Mouse (Mus musculus) right cerebral cortex, postnatal 14 days (tissue): Measurements from ENCODE around the gene Gpr68.

ENCODE experiments used
- DNase-seq: peaks from one replicate; pipeline ENCODE4 v3.0.0; 2022

Gene Gpr68

DNA sequence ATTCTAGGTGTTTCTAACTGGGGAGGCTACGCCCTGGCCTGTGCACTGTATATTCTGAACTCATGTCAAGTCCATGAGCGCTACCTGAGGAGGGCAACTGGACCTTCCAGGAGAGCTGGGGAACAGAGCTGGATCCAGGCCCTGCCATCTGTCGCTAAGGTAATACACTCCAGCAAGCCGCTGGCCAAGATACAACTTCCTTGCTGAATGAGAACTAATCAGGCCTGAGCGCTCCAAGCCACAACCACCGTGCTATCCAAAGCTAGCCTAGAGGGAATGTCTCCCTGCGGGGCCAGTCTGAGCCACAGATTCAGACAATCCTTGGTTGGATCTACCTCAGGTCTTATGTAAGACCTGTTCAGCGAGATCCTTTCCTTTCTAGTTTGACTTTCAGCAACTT, 40.9 kb downstream of the Gpr68 start:
- no peak for DNase-seq

DNA sequence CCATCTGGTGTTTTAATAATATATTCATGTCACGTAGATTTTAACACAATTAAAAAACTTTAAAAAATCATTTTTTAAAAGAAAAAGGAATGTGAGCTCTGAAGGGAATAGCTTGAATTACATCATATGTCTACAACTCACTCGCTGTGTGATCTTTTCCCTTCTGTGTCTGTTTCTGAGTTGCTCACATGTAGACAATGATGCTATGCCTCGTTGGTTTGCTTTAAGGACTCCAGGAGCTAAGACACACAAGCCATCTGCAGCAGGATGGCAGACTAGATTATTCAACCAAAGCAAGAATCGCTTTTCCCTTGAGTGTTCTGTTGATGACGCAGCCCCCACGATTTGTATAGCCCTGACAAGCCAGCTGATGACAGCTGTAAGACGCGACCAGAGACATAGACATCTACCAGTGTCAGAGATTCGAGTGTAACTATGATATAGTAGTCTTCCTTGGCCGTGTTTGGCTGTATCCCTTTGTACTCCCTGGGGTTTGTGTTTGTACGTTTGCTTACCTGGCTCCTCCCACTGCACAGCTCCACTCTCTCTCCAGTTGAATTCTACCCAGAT, 42.4 kb downstream of the Gpr68 start:
- no peak for DNase-seq

DNA sequence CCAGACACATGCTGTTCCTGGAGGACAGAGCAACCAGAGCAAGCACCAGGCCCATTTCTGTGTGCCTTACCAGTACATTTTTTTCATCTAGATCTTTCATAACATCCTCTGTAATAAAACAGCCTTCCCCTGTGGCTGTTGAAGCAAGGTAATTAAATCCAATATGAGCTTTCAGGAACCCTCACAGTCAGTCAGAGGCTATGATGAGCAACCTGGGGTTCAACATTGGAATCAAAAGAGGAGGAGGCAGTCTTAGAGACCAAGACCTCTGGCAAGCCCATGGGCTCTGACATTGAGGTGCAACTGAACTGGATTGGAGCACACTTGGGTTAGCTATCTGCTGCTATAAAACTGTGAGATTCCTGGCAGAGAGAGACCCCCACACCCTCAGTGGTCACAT, 42.9 kb downstream of the Gpr68 start:
- DNase-seq, result no peak

DNA sequence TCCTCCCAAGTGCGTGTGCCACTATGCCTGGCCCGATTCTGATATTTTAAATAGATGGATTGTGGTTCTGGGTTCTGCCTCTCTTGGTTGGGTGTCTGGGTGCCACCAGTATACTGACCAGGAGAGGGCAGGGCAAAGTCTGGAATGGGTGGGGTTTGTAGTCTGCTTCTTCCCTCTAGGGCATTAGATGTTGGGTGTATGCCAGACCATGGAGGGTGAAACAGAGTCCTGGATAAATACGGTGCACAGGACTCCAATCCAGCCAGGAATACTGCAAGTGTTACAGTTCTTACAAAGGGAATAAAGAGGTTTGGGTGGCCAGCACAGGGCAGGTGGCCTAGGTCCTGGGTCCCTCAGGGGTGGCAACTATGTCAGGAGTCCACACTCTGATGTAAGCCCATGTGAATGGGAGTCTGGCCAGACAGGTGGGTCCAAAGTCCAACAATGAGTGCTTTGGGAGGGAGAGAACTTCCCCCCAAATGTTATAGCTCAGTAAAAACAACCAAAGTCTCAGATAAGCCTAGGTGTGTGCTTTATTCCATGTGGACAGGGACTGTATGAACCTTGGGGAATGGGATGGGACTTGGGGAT, 45.0 kb downstream of the Gpr68 start:
- no peak for DNase-seq

DNA sequence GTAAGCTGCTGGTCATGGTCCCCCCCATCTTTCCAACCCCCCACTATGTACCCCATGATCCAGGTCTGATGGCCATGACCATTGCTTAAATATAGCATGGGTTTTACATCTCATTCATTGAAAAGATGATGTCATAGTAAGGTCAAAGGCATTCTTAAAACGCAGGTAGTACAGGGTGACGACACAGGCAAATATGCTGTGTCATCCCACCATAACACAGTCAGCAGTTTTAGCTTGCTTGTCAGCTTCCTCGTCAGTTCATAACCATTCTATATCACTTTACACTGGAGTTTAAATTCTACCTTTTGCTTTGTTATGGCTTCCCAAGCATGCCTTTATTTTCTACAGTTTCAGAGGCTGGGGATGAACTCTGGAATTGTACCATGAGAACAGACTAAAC, 45.7 kb downstream of the Gpr68 start:
- no peak for DNase-seq

DNA sequence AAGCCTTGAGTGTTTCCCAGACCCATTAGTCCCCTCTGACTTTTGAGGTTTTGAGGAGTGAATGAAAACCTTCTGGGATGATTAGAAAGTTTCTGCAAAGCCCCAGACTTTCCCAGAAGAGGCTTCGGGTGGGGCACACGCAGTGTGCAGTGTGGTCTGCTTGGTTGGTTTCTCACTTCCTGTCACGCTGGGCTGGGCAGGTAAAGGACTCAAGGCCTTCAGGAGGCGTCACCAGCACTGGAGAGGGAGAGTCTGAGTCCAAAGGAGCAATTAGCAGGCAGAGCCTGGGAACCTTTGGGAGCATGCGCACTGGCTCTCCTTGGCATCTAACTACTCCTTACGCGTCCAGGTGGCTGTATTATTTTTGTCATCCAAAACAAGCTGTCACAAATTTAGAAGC, 50.2 kb downstream of the Gpr68 start:
- no peak for DNase-seq

DNA sequence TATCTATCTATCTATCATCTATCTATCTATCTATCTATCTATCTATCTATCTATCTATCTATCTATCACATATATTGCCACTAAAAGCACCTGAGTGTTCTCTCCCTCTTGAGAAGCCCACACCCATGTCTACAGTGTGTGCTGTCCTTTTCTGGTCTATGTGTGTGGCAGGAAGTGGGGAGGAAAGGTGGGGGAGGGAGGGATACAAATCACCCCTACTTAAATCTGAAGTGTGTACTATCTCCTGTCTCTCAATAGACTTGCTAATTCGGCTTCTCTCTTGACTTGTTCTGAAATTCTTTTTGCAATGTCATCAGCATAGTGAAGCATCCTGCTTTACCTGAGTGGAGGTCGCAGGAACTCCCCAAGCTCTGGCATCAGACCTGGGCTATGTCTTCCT, 51.7 kb downstream of the Gpr68 start:
- DNase-seq, result no peak

DNA sequence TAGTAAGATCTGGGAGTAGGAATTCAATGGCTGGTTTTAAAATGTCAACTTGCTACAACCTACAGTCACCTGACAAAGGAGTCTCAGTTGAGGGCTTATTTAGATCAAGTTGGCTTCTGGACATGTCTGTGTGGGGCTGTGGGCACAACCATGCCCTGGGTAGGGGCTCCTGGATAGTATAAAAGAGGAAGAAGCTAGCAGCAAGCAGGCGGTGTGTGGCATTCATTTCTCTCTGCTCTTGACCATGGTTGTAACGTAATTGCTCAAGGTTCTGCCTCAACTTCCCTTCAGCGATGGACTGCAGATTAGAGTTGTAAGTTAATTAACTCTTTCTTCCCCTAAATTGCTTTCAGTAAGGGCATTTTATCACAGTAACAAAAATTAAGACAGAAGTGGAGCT, 55.6 kb downstream of the Gpr68 start:
- DNase-seq, result no peak

DNA sequence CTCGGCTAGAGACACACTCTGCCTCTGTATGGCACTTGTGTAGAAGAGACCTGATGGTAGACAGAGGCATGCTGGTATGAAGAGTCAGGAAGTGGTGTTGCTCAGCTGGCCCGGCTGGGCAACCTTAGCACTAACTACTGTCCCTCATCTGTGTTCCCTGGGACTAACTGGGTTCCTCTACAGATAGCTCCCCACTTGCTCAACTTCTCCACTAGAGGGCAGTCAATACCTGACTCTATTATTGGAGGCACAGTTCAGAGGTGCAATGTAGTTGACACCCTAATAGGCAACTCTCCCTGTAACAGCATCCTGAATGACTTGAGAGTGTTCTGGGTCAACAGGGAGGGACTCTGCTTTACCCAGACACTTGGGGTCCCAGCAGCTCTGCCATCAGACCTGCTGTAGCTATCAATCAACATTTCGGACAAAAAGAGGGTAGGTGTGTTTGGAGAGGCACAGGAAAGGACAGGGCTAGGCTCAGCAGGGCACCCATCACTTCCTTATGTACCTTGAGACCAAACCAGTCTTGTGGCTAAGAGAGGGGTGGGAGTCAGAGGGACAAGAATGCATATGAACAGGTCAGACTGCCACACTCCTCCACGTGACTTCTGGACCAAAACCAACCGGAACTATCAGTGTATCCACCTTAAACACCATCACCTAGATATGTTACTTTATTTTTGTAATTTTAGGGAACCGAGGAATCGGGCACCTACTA, 58.4 kb downstream of the Gpr68 start:
- no peak for DNase-seq

DNA sequence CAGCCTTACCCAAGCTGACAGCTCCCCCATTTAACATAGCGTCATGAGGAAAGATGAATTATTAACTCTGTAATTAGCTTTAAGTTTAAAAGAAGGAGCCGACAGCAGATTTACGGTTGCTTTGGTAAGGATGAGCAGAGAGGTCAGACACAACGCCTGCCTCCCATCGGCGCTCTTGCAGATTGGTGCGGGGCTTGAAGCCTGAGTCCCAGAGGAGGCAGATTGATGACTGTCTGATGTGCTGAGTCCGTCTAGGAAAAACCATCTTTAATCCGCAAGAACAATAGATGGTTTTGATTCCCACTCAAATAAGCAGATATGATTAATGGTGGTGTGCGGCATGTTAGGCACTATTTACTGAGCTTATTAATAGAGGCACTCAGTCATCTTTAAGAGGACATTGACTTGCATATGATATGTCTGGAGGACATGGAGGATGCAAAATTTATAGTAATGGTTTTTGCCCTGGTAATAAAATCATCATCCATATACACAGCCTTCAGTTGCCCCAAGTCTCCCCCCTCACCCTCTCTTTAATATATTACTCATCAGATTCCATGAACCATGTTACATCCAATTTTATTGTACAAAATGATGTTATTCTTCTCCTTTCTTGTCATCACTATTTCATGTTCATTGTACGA, 60.4 kb downstream of the Gpr68 start:
- no peak for DNase-seq

DNA sequence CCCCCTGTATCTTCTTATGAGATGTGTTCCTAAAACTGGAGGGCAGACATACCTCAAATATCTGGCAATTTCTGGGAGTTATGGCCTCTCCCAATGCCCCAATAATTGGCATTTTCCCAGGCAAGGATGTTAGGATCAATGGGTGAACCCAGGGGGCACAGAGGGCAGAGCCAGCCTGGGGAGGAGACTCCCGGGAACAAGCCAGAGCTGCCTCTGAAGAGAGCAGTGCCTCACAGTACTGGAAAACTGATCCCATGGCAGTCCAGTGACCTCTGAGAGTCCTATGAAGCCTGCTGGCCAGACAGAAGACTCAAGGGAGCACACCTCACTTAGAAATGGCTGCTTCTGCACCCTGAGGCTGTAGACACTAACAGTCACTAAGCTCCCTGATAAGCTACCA, 61.4 kb downstream of the Gpr68 start:
- DNase-seq, result no peak

DNA sequence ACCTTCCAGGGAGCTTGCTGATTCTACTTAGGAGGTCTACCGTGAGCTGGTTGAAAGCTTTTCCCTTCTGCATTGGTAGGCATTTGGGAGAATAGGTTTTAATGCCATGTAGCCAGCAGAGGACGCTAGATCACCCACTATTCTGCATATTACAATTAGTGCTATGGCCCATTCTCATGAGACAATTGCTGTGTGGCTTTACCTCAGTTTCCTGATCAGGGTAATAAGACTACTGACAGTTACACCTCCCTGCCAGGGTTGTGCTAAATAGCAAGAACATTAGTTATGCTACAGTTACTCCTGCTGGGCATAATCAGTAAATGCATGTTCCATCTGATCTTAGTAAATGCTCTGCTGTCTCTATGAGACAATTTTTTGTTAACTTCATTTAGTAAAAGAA, 62.2 kb downstream of the Gpr68 start:
- DNase-seq, result no peak

DNA sequence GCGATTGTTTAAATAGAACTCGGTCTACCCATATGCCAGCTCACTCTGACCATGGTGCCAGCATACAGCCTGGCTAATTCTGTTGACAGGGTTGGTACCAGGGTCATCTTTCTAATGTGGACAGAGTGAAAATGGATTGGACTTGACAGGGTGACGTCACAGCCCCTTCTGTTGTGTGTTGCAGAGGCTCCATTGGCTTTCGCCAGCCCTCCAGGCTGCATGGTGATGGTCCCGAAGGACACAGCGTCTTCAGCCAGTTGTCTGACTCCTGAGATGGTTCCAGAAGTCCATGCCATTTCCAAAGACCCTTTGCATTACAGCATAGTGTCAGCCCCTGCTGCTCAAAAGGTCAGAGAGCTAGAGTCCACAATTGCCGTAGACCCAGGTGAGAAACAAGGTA, 63.5 kb downstream of the Gpr68 start:
- DNase-seq, result no peak

DNA sequence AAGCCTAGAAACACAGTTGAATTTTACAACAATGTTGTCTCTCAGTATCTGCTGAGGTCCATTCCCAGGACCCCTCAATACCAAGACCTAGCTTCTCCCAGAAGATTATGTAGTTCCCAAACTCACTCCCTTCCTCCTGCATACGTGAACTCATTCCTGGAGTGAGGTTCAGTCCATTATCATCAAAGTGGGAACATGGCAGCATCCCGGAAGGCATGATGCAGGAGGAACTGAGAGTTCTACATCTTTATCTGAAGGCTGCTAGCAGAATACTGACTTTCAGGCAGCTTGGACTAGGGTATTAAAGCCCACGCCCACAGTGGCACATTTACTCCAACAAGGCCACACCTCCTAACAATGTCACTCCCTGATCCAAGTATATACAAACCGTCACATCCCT, 64.8 kb downstream of the Gpr68 start:
- DNase-seq, result no peak

DNA sequence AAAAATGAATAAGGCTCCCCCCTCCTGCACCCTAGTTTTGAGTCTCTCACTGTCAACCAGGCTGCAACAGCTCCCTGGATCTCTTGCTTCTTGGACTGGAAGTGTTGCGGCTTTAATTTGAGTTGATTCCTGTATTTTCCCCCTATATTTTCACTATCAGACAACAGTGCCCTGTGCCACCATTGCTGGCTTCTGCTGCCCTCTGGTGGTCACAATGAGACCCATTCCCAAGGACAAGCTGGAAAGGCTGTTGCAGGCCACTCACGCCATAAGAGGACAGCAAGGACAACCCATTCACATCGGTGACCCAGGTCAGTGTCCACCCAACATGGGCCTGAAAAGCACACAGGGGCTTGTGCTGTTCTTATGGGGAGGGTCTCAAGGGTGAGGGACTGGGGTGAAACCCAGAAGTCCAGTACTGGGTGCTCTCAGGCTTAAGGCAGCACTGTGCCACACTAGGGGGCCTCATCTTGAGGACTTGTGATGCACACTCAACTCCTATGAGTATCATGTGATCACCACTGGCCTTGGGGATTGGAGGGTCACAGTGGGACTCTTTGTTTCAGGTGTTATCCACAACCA, 66.7 kb downstream of the Gpr68 start:
- peak; percentile 88 for DNase-seq

DNA sequence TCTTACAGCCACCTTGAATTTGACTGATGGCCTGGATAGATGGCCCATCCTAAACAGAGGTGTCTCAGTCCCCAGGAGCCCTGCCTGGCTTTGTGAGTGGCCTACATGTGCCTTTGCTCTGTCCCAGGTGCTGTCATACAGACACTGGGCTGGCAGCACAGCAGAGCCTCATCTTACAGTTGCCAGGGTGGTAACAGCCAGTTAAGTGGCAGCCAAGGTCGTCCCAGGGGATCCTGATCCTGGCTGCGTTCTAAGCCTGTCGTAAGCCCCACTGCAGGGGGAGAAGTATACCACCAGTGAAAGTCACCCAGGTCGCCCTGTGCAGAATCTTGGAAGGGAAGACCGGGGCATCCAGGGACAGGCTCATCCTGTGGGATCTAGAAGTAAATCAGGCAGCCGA, 68.1 kb downstream of the Gpr68 start:
- no peak for DNase-seq

DNA sequence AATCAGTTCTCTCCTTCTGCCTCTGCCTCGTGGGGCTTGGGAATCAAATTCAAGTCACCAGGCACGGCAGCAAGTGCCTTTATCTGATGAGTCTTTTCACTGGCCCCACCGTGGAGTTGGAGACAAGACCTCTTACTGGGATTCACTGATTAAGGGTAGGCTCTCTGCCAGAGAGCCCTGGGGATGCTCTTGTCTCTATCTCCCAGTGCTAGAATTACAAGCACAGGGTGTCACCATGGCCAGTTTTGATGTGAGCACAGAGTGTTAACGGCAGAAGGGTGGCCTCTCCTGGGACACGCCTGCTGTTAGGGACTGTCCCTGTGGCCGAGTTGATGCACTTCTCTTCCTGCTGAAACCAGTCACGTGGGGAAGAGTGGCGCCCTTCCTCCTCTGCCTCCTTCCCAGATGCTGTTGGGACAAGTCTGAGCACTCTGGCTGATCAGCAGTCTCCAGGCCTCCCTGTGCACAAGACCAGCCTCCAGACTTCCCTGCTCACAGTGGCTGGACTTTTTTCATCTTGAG, 68.9 kb downstream of the Gpr68 start:
- no peak for DNase-seq

DNA sequence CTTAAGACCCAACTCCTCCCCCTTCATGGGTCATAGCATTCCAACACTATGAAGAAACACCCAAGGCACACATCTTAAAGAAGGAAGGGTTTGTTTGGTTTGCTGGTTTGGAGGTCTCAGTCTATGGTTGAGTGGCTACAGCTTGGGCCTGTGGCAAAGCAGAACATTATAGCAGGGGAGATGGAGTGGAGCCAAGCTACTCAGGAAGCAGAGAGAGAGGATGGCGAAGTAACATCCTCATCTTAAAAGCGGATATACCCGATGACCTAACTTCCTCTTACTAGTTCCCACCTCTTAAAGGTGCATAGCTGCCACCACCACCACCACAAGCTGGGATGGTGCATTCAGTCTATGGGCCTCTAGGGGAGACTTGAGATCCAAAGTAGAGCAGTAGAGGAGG, 70.8 kb downstream of the Gpr68 start:
- DNase-seq, result no peak

DNA sequence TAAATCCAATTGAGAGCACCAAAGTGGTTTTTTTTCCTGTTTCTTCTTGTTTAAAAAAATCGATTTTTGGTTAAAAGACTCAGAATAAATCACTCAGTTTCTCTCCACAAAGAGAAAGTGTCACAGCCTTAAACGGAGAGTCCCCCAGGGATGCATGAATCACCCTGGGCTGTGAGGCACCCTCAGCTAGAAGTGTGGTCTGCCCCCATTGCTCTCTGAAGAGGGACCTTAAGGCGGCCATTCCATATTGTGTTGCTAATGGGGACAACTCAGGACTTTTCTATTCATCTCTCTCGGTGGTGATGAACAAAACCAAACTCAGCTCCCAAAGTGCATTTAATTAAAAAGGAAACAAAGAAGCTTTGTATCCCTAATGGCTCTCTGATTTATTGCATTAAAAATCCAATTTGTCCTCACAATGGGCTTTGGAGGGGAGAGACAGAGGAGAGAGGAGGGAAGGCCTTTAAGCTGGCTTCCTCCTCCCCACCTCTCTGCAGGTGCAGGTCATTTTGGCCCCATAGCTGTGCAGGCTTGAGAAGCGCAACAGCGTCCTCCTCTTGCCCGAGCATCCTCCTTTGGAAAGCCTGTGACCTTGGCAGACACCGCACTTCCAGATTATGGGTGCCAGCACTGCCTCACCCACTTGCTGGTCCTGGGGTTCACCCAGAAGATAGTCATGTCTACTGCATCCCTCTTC, 76.2 kb downstream of the Gpr68 start:
- no peak for DNase-seq

DNA sequence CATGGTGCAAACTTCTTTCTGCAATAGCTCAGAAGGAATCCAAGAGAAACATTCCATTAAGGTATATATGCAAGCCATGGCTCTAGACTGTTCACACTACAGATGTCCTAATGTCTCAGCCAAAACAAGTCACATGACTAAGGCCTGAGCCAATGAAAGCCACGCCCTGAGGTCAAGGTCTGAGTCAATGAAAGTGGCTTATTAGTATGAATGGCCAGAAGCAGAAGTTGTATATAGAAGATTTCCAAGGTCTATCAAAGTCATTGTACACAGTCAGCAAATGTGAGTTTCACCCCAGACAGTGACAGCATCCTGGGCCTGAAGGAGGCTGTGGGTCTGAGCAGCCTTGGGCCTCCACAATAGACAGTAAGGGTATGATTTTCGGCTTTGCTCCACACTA, 77.0 kb downstream of the Gpr68 start:
- no peak for DNase-seq
